Mouse (Mus musculus) stomach, embryonic 16.5 days (tissue): Measurements from ENCODE around the gene Fam208b. TPM values are rescaled to one million over a fixed set of nuclear protein-coding genes. Genes with fewer than 3 reads are reported as not detected.

Experiments used
- ATAC-seq: fragments of 200-750 bp; cut with Nextera tagmentation; 2 replicates; pipeline ENCODE4 v1.8.0; 2017; ENCODE audit warnings: moderate number of reproducible peaks, moderate TSS enrichment; ENCODE audit not compliant: insufficient read depth, low FRiP score
- H3K27ac ChIP-seq: fragments of 300-500 bp; sonication (generic); 2 replicates; pipeline ENCODE4 v1.5.1; 2014; ENCODE audit warnings: low read length
- H3K27me3 ChIP-seq: fragments of 300-500 bp; sonication (generic); 2 replicates; pipeline ENCODE4 v1.6.1; 2014; ENCODE audit warnings: low read length, control low read depth, mixed read lengths; ENCODE audit not compliant: control insufficient read depth, insufficient read depth
- H3K36me3 ChIP-seq: fragments of 300-500 bp; sonication (generic); 2 replicates; pipeline ENCODE4 v1.6.1; 2014; ENCODE audit warnings: low read length; ENCODE audit not compliant: control insufficient read depth, insufficient read depth
- H3K4me1 ChIP-seq: fragments of 300-500 bp; sonication (generic); 2 replicates; pipeline ENCODE4 v1.6.1; 2014; ENCODE audit warnings: low read length, control low read depth, mixed read lengths; ENCODE audit not compliant: control insufficient read depth, insufficient read depth
- H3K4me2 ChIP-seq: fragments of 300-500 bp; sonication (generic); 2 replicates; pipeline ENCODE4 v1.6.1; 2014; ENCODE audit warnings: low read depth, low read length, mixed read lengths
- H3K4me3 ChIP-seq: fragments of 300-500 bp; sonication (generic); replicated peaks from 2 replicates; pipeline ENCODE4 v1.5.1; 2014; ENCODE audit warnings: mild to moderate bottlenecking, low read length
- H3K9ac ChIP-seq: fragments of 300-500 bp; sonication (generic); 2 replicates; pipeline ENCODE4 v1.6.1; 2014; ENCODE audit warnings: low read length
- H3K9me3 ChIP-seq: fragments of 300-500 bp; sonication (generic); replicated peaks from 2 replicates; pipeline ENCODE4 v1.6.1; 2016; ENCODE audit warnings: low read length, control low read depth; ENCODE audit not compliant: control insufficient read depth
- WGBS: fragments of 180-500 bp; shearing (Covaris S2); extraction: QIAGEN DNeasy Blood & Tissue Kit; methylation state at CpG from one replicate; pipeline ENCODE4 v1.1.7; 2014; 5-methylcytosine and 5-hydroxymethylcytosine counted together
- polyA plus RNA-seq: library from polyadenylated mRNA; unstranded; fragments of >200 nt; fragmentation: Nextera tagmentation; extraction: Ambion mirVana; gene quantifications from 2 replicates; pipeline ENCODE4 v1.2.1, GENCODE M21; 2015

The Fam208b gene
- polyA plus RNA-seq, 1 experiment from 2014 or later, result 11.2 TPM

DNA sequence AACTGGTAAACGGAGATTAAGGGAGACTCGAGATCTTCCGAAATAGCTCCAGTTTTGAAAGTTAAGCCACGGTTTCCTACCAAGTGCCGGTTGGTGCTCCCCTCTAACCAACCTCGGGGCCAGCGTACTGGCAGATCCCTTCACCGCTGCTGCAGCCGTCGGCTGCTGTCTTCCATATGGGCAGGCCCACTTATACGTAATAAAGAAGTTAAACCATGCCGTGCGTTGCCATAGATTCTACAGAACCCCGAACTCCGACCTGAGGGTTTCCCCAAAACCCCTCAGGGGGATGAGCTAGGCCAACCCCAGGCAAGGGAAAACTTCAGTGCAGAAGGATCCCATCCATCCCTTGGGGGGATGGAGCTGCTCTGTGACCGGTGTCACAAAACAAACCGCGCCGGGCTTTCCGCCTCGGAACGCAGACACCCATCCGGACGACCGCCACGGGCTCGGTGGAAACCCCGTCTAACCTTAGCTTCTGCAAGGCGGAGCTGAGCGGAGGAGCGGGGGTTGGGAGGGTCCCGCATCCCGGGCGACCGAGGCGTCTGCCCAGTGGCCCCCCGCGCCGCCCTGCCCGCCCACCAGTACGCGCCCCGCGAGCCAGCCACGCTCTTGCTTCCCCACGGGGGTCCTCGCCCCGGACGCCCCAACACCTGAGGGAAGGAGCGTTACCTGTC lies 652 bp downstream of the Fam208b start:
- WGBS, result 0% methylated on average over 50 of the region's 50 CpGs
- Histone ChIP-seq H3K27me3 (no peaks in the 10 kb centered on the region), H3K36me3 (no peaks in the 10 kb centered on the region), H3K4me3 (peak overlapping the region; percentile 88), H3K27ac (peak overlapping the region; percentile 93), H3K9me3 (0 out of 2 replicates have a peak, but pooled peaks cover 2% of the 10 kb centered on the region), H3K4me2 (peak overlapping the region; percentile 70), H3K9ac (peak overlapping the region; percentile 87), H3K4me1 (no peaks in the 10 kb centered on the region)
- peak; percentile 8; the same call in 1 of the 2 replicates for ATAC-seq

DNA sequence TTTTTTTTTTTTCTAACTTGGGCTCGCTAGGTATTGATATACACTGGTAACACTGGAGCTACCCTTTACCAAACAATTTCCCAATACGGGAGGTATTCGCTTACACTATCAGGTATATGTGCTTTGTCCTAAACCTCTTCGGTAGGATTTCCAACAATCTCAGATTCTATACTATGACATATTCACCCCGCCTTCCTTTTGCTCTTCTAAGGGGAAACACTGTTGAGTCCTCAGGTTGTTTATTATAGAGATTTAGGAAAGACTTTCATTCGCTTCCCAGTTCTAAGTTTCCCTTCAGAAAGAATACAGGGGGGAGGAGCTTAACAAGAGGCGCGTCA lies 1.2 kb downstream of the Fam208b start:
- 11% methylated on average over 8 of the region's 8 CpGs for WGBS

DNA sequence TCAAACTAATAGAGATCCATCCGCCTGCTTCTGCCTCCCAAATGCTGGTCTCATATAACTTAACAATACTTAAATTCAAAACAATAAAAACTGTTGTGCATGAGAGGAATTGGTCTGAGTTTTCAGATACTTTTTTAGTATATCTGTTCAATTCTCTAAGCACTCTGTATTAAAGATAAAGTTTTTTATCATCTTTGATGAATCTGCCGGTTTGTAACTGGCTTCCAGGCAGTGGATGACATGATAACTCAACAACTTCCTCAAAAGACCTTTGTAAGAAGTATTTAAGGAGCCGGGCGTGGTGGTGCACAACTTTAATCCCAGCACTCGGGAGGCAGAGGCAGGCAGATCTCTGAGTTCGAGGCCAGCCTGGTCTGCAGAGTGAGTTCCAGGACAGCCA lies 14.7 kb downstream of the Fam208b start:
- no peak overlapping the region for H3K4me3 ChIP-seq
- H3K4me1 ChIP-seq, result no peaks in the 10 kb centered on the region
- H3K27me3 ChIP-seq, result no peaks in the 10 kb centered on the region
- peaks cover 8% of the 10 kb centered on the region; the same call in 1 of the 2 replicates for H3K36me3 ChIP-seq
- ATAC-seq, result no peak
- H3K27ac ChIP-seq, result no peak overlapping the region
- H3K9ac ChIP-seq, result no peak overlapping the region
- H3K9me3 ChIP-seq, result no peaks in the 10 kb centered on the region
- WGBS, result 92% methylated on average over 6 of the region's 6 CpGs
- H3K4me2 ChIP-seq, result no peak overlapping the region

More for the DNA sequence above, 1.2 kb downstream of the Fam208b start:
- Histone ChIP-seq H3K4me2 (peak overlapping the region; percentile 70), H3K36me3 (no peaks in the 10 kb centered on the region), H3K27me3 (no peaks in the 10 kb centered on the region), H3K27ac (peak overlapping the region; percentile 93; the same call in 1 of the 2 replicates), H3K4me3 (peak overlapping the region; percentile 88), H3K9me3 (0 out of 2 replicates have a peak, but pooled peaks cover 2% of the 10 kb centered on the region), H3K4me1 (no peaks in the 10 kb centered on the region), H3K9ac (peak overlapping the region; percentile 87)
- no peak for ATAC-seq

DNA sequence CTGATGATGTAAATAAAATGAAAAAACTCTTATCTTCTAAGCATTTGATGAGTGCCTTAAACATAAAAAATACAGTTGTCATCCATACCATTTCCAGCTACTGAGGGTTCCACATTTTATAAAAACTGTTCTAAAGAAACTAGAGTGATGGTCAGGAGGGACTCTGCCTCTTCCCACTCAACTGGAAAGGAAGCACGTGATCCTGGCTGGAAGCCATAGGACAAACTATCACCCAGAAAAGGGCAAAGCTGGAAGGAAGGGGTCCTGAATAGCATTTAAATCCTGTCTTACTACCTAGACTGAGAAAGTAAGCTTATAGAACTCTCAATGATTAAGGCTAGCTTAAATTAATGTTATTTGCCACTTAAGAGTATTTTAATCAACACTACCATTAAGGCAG lies 16.6 kb downstream of the Fam208b start:
- Histone ChIP-seq H3K4me2 (no peak overlapping the region), H3K4me1 (no peaks in the 10 kb centered on the region), H3K4me3 (no peak overlapping the region), H3K9me3 (no peaks in the 10 kb centered on the region), H3K9ac (no peak overlapping the region), H3K36me3 (peaks cover 16% of the 10 kb centered on the region), H3K27me3 (no peaks in the 10 kb centered on the region), H3K27ac (no peak overlapping the region)
- WGBS, result 87% methylated on average over 1 of the region's 1 CpGs
- ATAC-seq, result no peak

DNA sequence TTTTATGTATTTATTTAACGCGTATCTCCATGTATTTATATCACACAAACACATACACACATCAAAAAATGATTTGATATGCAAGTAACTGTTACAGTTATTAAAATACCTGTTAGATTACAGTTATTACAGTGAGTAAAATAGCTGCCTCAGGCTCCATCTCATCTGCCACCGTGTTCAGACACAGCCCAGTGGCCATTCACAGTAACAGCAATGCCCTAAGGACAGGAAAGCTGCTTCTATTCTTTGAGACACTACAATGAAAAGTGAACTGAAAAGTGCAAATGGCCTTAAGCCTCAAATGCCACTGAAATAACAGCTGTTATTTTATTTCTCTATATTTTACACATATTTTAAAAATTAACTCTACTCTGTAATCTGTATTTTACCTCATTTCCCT lies 20.1 kb downstream of the Fam208b start:
- Histone ChIP-seq H3K9me3 (no peaks in the 10 kb centered on the region), H3K4me1 (no peaks in the 10 kb centered on the region), H3K4me2 (no peak overlapping the region), H3K9ac (no peak overlapping the region), H3K36me3 (peaks cover 19% of the 10 kb centered on the region), H3K4me3 (no peak overlapping the region), H3K27ac (no peak overlapping the region), H3K27me3 (no peaks in the 10 kb centered on the region)
- 90% methylated on average over 3 of the region's 3 CpGs for WGBS
- no peak for ATAC-seq

DNA sequence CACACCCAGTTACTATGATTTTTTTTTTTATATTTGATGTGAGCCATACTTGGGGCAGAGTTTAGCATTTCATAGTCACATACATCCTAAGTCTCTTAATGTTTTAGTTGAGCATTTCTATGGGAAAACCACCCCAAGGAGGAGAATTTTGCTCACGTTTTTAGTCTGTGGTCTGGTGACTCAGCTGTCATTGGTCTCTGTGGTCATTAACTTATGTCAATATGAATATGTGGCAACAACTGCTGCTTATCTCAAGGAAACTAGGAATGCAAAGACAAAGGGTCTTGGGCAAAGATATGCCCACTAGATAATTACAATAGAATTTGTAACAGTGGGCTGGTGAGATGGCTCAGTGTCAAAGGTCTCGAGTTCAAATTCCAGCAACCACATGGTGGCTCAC lies 47.0 kb downstream of the Fam208b start:
- Histone ChIP-seq H3K27me3 (no peaks in the 10 kb centered on the region), H3K27ac (no peak overlapping the region), H3K9ac (no peak overlapping the region), H3K9me3 (no peaks in the 10 kb centered on the region), H3K36me3 (peaks cover 22% of the 10 kb centered on the region), H3K4me1 (no peaks in the 10 kb centered on the region), H3K4me2 (no peak overlapping the region), H3K4me3 (no peak overlapping the region)
- ATAC-seq, result no peak
- WGBS, result 72% methylated on average over 2 of the region's 2 CpGs

DNA sequence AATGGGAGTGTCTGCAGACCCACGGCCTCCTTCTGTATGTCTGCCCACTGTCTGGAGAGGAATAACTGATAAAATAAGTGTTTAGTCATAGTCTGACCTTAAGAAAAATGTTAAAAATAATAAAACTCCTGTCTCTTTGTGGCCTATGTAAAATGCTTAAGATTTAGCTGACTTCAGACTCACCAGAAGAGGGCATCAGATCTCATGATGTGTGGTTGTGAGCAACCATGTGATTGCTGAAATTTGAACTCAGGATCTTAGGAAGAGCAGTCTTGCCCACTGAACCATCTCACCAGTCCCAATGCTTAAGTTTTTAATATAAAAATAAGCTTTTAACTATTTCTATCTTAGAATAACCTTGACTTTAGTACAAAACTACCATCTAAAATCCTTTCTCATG lies 47.8 kb downstream of the Fam208b start:
- Histone ChIP-seq H3K4me3 (no peak overlapping the region), H3K27me3 (no peaks in the 10 kb centered on the region), H3K9me3 (no peaks in the 10 kb centered on the region), H3K9ac (no peak overlapping the region), H3K36me3 (peaks cover 22% of the 10 kb centered on the region), H3K4me2 (no peak overlapping the region), H3K27ac (no peak overlapping the region), H3K4me1 (no peaks in the 10 kb centered on the region)
- no peak for ATAC-seq
- 100% methylated on average over 1 of the region's 1 CpGs for WGBS

DNA sequence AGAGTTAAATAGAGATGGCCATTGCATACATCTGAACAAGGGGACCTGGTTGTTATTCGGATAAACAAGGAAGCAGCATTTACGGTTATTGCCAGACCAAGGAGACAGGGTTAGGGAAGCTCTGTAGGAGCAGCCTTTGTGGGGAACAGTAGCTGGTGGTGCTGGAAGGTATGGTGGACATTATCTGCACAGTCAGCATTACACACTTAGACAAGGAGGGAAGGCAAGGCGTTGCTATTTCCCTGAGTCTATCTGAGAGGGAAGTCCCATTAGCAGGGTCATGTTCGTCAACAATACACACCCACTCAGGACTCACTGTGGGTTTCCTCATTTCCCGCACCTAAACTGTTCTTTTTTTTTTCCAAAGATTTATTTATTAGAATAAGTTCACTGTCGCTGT lies 63.1 kb downstream of the Fam208b start:
- ATAC-seq, result no peak
- H3K27me3 ChIP-seq, result no peaks in the 10 kb centered on the region

DNA sequence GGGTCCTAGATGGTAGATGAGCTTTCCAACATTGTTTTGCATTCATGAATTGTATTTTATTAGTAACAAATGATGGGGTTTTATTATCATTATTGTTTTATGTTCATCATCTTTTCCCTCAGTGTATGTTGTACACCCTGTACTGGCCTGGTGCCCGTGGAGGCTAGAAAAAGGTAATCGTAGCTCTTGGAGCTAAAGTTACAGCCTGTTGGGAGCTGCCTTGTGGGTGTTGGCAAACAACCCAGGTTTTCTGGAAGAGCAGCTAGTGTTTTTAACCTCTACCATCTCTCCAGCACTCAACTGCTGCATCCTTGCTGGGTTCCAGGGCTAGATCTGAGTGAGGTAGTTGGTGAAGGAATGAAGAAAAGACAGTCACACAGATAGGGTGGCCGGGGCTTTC lies 63.5 kb downstream of the Fam208b start:
- no peak for ATAC-seq
- no peaks in the 10 kb centered on the region for H3K27me3 ChIP-seq
- peaks cover 12% of the 10 kb centered on the region for H3K4me1 ChIP-seq
- H3K9ac ChIP-seq, result no peak overlapping the region
- no peak overlapping the region for H3K4me2 ChIP-seq
- no peak overlapping the region for H3K4me3 ChIP-seq
- WGBS, result 72% methylated on average over 3 of the region's 3 CpGs
- no peak overlapping the region for H3K27ac ChIP-seq
- H3K36me3 ChIP-seq, result peaks cover 5% of the 10 kb centered on the region; the same call in 1 of the 2 replicates
- H3K9me3 ChIP-seq, result no peaks in the 10 kb centered on the region

More for the DNA sequence above, 63.1 kb downstream of the Fam208b start:
- H3K27ac ChIP-seq, result no peak overlapping the region
- H3K9me3 ChIP-seq, result no peaks in the 10 kb centered on the region
- peaks cover 12% of the 10 kb centered on the region for H3K4me1 ChIP-seq
- H3K36me3 ChIP-seq, result peaks cover 8% of the 10 kb centered on the region; the same call in 1 of the 2 replicates
- no peak overlapping the region for H3K4me3 ChIP-seq
- H3K4me2 ChIP-seq, result no peak overlapping the region
- no peak overlapping the region for H3K9ac ChIP-seq
- WGBS, result 84% methylated on average over 6 of the region's 6 CpGs
